Mouse (Mus musculus) C2C12 (cell line): ENCODE measurements around the gene Lrp10. TPM values are rescaled to one million over a fixed set of nuclear protein-coding genes. Genes with fewer than 3 reads are reported as not detected.

Experiments
- H3K27me3 ChIP-seq: one replicate; pipeline ENCODE4 v1.6.1; 2011; ENCODE audit not compliant: control insufficient read depth, insufficient read depth, insufficient read length
- H3K36me3 ChIP-seq: one replicate; pipeline ENCODE4 v1.6.1; 2011; ENCODE audit not compliant: control insufficient read depth, insufficient read depth
- H3K4me3 ChIP-seq: one replicate; pipeline ENCODE4 v1.5.1; 2011; ENCODE audit warnings: mild to moderate bottlenecking, control low read depth; ENCODE audit not compliant: poor library complexity, insufficient read depth, severe bottlenecking
- H3K79me2 ChIP-seq: one replicate; pipeline ENCODE4 v1.6.1; 2011; ENCODE audit not compliant: control insufficient read depth, insufficient read depth
- H3K79me3 ChIP-seq: one replicate; pipeline ENCODE4 v1.6.1; 2011; ENCODE audit warnings: low read depth, control low read depth
- H3ac ChIP-seq: one replicate; pipeline ENCODE3; 2011; ENCODE audit warnings: low read depth; ENCODE audit not compliant: control insufficient read depth, insufficient read length
- CEBPB ChIP-seq: IDR thresholded peaks from one replicate; pipeline ENCODE4 v1.6.1; 2011; ENCODE audit warnings: low read depth, mild to moderate bottlenecking, control low read depth, moderate library complexity
- CTCF ChIP-seq: IDR thresholded peaks from one replicate; pipeline ENCODE4 v1.5.1; 2011; ENCODE audit not compliant: control insufficient read depth, insufficient read depth, insufficient read length
- FOSL1 ChIP-seq: IDR thresholded peaks from one replicate; pipeline ENCODE4 v1.8.0; 2011; ENCODE audit warnings: mild to moderate bottlenecking, low read length; ENCODE audit not compliant: poor library complexity, insufficient read depth, severe bottlenecking
- MAX ChIP-seq: IDR thresholded peaks from one replicate; pipeline ENCODE4 v1.6.1; 2011; ENCODE audit warnings: mild to moderate bottlenecking, control low read depth
- MYOD1 ChIP-seq: IDR thresholded peaks from one replicate; pipeline ENCODE4 v1.6.1; 2011; ENCODE audit warnings: low read depth; ENCODE audit not compliant: control insufficient read depth, insufficient read length
- MYOG ChIP-seq: IDR thresholded peaks from one replicate; pipeline ENCODE4 v1.6.1; 2011; ENCODE audit not compliant: control insufficient read depth, insufficient read length; ENCODE audit errors: extremely low read depth
- USF1 ChIP-seq: IDR thresholded peaks from one replicate; pipeline ENCODE4 v1.6.1; 2011; ENCODE audit warnings: low read depth, mild to moderate bottlenecking, control low read depth, moderate library complexity
- polyA plus RNA-seq: library from polyadenylated mRNA; unstranded; fragments of >200 nt; fragmentation: generic; extraction: Trizol; gene quantifications from one replicate; pipeline ENCODE4 v1.2.1, GENCODE M21; 2012; ENCODE audit warnings: missing spikeins

The Lrp10 gene
- polyA plus RNA-seq, 1 experiment = 72.8 TPM

GRCm38 (mm10) chr14:54445476-54445875, 18.5 kb upstream of the Lrp10 start:
- no peaks in the 10 kb centered on the region for H3K36me3 ChIP-seq
- TF ChIP-seq USF1 (no peak), CTCF (no peak), MAX (no peak), CEBPB (no peak), MYOD1 (no peak), MYOG (no peak), FOSL1 (no peak)
- no peak overlapping the region for H3K4me3 ChIP-seq
- no peaks in the 10 kb centered on the region for H3K79me2 ChIP-seq
- no peaks in the 10 kb centered on the region for H3K79me3 ChIP-seq
- no peak overlapping the region for H3ac ChIP-seq
- H3K27me3 ChIP-seq = no peaks in the 10 kb centered on the region

DNA sequence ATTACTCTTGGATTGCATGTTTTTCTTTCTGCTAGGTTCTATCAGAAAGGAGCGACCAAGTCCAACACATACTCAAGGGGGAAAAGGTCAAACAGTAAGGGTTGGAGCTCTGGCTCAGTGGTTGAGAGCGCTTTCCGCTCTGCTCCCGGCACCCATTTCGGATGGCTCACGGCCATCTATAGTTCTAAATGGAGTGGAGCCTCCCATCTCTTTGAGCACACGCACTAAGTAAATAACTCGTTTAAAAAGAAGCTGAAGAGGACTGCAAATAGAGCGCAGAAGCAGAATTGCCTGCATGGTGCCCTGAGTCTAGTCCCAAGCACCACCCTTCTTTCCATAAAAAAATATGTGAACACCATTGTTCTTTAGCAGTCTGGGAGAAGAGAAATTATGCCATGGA, 10.4 kb upstream of the Lrp10 start:
- Histone ChIP-seq H3K4me3 (no peak overlapping the region), H3K27me3 (no peaks in the 10 kb centered on the region), H3K79me3 (no peaks in the 10 kb centered on the region), H3K36me3 (no peaks in the 10 kb centered on the region), H3K79me2 (no peaks in the 10 kb centered on the region), H3ac (no peak overlapping the region)
- TF ChIP-seq CTCF (no peak), USF1 (no peak), MAX (no peak), MYOG (no peak), FOSL1 (no peak), CEBPB (no peak), MYOD1 (no peak)

DNA sequence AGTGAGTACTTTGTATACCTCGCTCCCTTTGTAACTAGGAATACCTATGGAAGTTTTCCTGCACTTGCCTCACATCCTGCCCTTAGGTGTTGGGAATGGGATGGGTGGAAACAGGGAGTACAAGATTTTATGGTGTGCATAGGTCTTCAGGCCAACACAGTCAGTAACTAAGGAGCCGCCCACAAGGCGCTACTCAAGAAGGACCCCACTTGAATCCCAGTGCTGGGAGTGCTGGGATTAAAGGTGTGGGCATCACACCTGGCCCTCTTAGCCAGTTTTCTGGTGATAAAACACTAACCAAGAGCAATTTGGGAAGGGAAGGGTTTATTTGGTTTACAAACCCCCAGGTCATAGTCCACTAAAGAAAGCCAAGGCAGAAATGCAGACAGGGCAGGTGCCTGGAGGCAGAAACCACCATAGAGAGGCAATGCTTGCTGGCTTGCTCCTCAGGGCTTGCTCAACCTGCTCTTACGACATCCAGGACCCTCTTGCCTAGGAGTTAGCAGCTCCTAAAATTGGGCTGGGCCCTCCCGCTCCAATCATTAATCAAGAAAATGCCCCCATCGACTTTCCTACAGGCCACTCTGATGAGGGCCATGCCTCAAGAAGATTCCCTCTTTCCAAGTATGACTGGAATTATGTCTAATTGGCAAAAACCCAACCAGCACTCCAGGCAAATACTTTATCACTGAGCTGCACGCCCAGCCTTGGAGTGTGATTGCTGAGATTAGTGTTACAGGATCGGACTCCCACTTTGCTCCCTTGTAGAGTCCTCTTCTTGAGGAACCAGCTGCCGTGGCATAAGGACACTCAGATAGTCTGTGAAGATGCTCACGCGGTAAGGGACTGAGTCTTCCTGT, 9.0 kb upstream of the Lrp10 start:
- Histone ChIP-seq H3ac (no peak overlapping the region), H3K79me3 (no peaks in the 10 kb centered on the region), H3K4me3 (no peak overlapping the region), H3K36me3 (no peaks in the 10 kb centered on the region), H3K27me3 (no peaks in the 10 kb centered on the region), H3K79me2 (no peaks in the 10 kb centered on the region)
- TF ChIP-seq FOSL1 (no peak), CEBPB (no peak), MYOD1 (no peak), MAX (no peak), CTCF (no peak), USF1 (no peak), MYOG (no peak)

DNA sequence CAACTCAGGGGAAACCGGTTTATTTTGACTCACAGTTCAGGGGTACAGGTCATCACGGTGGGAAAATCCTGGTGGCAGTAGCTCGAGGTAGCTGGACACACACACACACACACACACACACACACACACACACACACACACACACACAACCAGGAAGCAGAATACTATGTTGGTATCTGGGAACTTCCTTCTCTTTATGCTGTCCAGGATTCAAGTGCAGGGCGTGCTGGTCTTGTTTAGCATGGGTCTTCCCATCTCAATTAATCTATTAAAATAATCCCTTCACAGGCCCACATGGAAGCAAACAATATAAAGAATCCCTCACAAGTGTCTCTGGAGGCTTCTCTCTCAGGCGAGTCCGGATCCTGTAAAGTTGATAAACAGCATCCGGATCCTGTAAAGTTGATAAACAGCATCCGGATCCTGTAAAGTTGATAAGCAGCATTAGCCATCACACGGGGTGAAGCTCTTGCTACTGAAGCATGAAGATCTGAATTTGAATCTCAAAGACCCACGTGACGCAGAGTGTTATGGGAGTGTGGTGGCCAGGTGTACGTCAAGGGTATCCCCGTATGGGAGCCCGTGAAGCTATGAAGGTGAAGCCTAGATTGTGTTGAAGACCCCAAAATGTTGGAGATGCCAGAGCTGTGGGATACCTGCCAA, 5.9 kb upstream of the Lrp10 start:
- TF ChIP-seq FOSL1 = no peak
- no peak for TF ChIP-seq MAX
- TF ChIP-seq CEBPB = no peak
- no peak for TF ChIP-seq MYOG
- no peak for TF ChIP-seq USF1
- TF ChIP-seq MYOD1 = no peak
- no peak for TF ChIP-seq CTCF
- H3K79me2 ChIP-seq = no peaks in the 10 kb centered on the region
- no peaks in the 10 kb centered on the region for H3K27me3 ChIP-seq
- no peaks in the 10 kb centered on the region for H3K79me3 ChIP-seq
- no peak overlapping the region for H3ac ChIP-seq
- H3K4me3 ChIP-seq = no peak overlapping the region
- H3K36me3 ChIP-seq = no peaks in the 10 kb centered on the region

- no peaks in the 10 kb centered on the region for H3K79me3 ChIP-seq
- no peak overlapping the region for H3K4me3 ChIP-seq
- H3K36me3 ChIP-seq = peaks cover 13% of the 10 kb centered on the region
- TF ChIP-seq MYOD1 (no peak), CEBPB (no peak), CTCF (no peak), MYOG (no peak), USF1 (no peak)
- no peak overlapping the region for H3ac ChIP-seq
- H3K79me2 ChIP-seq = peaks cover 29% of the 10 kb centered on the region
- no peaks in the 10 kb centered on the region for H3K27me3 ChIP-seq
Measured at GRCm38 (mm10) chr14:54462146-54462545, 1.8 kb upstream of the Lrp10 start.
